Mouse (Mus musculus): Measurements from ENCODE around the gene Pdik1l.
"Not testable (repeated sequence)": the region's sequence is repeated elsewhere in the genome, so short reads cannot be mapped to it uniquely, and the experiment has no call there.

The Pdik1l gene

GRCm38 (mm10) chr4:134298626-134299497 is 11.2 kb upstream of the Pdik1l start:
- DNase-seq (ENCODE audit: low spot score): no peak

GRCm38 (mm10) chr4:134297369-134297768 is 9.7 kb upstream of the Pdik1l start:
- DNase-seq (ENCODE audit: low spot score): no peak

- DNase-seq (ENCODE audit: low spot score): no peak
Measured at GRCm38 (mm10) chr4:134296523-134296922, 8.8 kb upstream of the Pdik1l start.

GRCm38 (mm10) chr4:134296096-134296495 is 8.4 kb upstream of the Pdik1l start:
- not testable (repeated sequence) for DNase-seq (ENCODE audit: low spot score)

GRCm38 (mm10) chr4:134293692-134294163 is 6.0 kb upstream of the Pdik1l start:
- DNase-seq (ENCODE audit: low spot score): no peak

- no peak for DNase-seq (ENCODE audit: low spot score)
Measured at GRCm38 (mm10) chr4:134293061-134293691, 5.5 kb upstream of the Pdik1l start.

- DNase-seq (ENCODE audit: low spot score): peak; percentile 92
Measured at GRCm38 (mm10) chr4:134292067-134292466, 4.4 kb upstream of the Pdik1l start.

GRCm38 (mm10) chr4:134288397-134289256 is 932 bp upstream of the Pdik1l start:
- DNase-seq (ENCODE audit: low spot score): no peak

- DNase-seq (ENCODE audit: low spot score): peak; percentile 96
Measured at GRCm38 (mm10) chr4:134287168-134287564, 529 bp downstream of the Pdik1l start.

GRCm38 (mm10) chr4:134286226-134287167 is 1.2 kb downstream of the Pdik1l start:
- no peak for DNase-seq (ENCODE audit: low spot score)

GRCm38 (mm10) chr4:134284942-134285341 is 2.8 kb downstream of the Pdik1l start:
- DNase-seq (ENCODE audit: low spot score): no peak

GRCm38 (mm10) chr4:134273417-134274345 is 14.0 kb downstream of the Pdik1l start:
- DNase-seq (ENCODE audit: low spot score): peak; percentile 22

GRCm38 (mm10) chr4:134272731-134273416 is 14.8 kb downstream of the Pdik1l start:
- no peak for DNase-seq (ENCODE audit: low spot score)

GRCm38 (mm10) chr4:134271979-134272378 is 15.7 kb downstream of the Pdik1l start:
- no peak for DNase-seq (ENCODE audit: low spot score)

GRCm38 (mm10) chr4:134269622-134270021 is 18.1 kb downstream of the Pdik1l start:
- not testable (repeated sequence) for DNase-seq (ENCODE audit: low spot score)

- DNase-seq (ENCODE audit: low spot score): no peak
Measured at GRCm38 (mm10) chr4:134268102-134268655, 19.5 kb downstream of the Pdik1l start.

GRCm38 (mm10) chr4:134265860-134266585 is 21.7 kb downstream of the Pdik1l start:
- no peak for DNase-seq (ENCODE audit: low spot score)

- no peak for DNase-seq (ENCODE audit: low spot score)
Measured at GRCm38 (mm10) chr4:134263191-134263590, 24.5 kb downstream of the Pdik1l start.
